Mouse (Mus musculus): ENCODE data around the gene Micall1.

DNA sequence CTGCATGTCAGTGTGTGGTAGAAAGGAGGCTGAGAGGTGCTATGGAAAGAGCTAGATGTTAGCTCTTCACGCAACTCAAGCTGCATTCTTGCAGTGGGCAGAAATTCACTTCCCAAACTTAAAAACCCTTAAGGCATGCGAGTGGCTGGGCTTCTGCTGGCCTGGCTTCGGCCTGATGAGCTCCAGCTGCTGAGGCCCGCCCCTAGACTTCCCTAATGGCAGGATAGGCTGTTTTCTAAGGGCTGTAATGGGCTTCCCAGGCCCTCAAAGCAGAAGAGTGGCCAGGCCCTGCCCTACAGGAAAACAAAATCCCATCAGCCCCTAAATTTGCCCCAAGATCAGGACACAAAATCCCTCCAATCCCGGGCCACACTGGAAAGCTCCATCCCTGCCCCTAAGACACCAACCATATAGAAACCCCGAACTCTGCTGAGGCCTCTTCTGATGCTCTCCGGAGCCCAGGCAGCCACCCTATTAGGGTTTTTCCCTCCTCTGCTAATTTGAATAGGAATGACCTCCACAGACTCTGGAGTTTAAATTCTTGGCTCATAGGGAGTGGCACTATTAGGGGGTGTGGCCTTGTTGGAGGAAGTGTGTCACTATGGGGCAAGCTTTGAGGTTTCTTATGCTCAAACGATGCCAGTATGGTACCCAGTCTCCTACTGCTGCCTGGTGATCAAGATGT is 43.5 kb upstream of the Micall1 start:
- TF ChIP-seq POLR2A (IDR thresholded peaks at IDR 0.05; ENCODE audit: extremely low read depth, insufficient read depth, low read length) (no peak), CTCF (IDR thresholded peaks at IDR 0.05; ENCODE audit: extremely low read depth, insufficient read depth, low read length) (no peak)
